Mouse (Mus musculus): ENCODE measurements around the gene Hivep3.

DNA sequence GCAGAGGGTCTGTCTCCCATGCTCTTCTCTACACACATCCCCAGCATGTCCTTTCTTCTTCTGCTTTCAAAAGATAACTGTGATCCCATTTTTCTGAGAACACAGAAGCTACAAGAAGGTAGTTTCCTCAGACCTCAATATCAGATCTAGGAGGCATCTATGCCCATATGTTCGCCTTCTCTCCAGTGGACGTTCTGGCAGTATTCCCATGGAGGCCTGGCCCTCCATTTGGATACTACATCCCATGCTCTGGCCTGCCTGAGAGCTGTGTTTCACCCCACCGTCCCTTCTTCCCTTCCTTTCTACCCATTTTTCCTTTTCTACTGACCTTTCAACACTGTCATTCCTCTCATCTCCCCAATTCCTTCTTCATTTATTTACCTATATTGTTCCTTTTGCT lies 34.5 kb downstream of the Hivep3 start:
- no peak for TF ChIP-seq CTCF (IDR thresholded peaks at IDR 0.05; ENCODE audit: borderline replicate concordance, control insufficient read depth, extremely low read depth, insufficient read depth, low read length, poor library complexity)
- no peak for TF ChIP-seq POLR2A (IDR thresholded peaks at IDR 0.05; ENCODE audit: control insufficient read depth, extremely low read depth, insufficient read depth, low read length, poor library complexity)

Data from thymus, adult 2 months (tissue).